Mouse (Mus musculus) testis, adult 2 months (tissue): ENCODE measurements around the gene Gm5475.

Experiments
- CTCF ChIP-seq: fragments of 200-500 bp; IDR thresholded peaks from 2 replicates; pipeline ENCODE4 v1.5.1; 2012; ENCODE audit warnings: low read depth, mild to moderate bottlenecking, inconsistent platforms, low read length, moderate library complexity; ENCODE audit not compliant: control insufficient read depth, insufficient read depth, insufficient replicate concordance
- POLR2A ChIP-seq: fragments of 200-500 bp; IDR thresholded peaks from 2 replicates; pipeline ENCODE4 v1.6.1; 2012; ENCODE audit warnings: low read depth, mild to moderate bottlenecking, inconsistent platforms, low read length, moderate library complexity; ENCODE audit not compliant: control insufficient read depth

DNA sequence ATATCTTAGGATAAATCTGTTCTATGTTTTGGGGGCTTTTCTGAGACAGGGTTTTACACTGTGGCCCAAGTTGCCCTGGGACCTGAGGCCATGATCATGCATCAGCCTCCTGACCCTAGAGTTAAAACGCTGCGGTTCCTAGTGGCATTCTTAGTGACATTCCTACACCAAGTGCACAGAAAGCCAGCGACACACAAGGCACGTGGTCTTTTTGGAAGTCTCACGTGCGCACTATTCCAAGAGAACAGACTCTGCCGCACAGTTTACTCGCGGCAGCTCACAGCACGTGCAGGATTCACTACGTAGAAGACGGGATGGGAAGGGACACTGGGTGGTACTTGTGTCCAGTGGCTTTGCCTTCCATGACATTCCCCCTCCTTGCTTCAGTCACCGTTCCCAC, 7.0 kb upstream of the Gm5475 start:
- TF ChIP-seq POLR2A (peak; percentile 27; the same call in 1 of the 2 replicates), CTCF (no peak)
